Mouse (Mus musculus): Measurements from ENCODE around the gene Cntn1.

- TF ChIP-seq ZNF384 (IDR thresholded peaks at IDR 0.05; ENCODE audit: low read depth, low read length) (no peak), CHD2 (IDR thresholded peaks at IDR 0.05; ENCODE audit: low read depth, low read length) (no peak), ZC3H11A (IDR thresholded peaks at IDR 0.05; ENCODE audit: borderline replicate concordance, low read depth, low read length) (peak; percentile 73; the same call in 1 of the 2 replicates)
These were observed 214.2 kb downstream of the Cntn1 start for GRCm38 (mm10) chr15:92264980-92265707.
